Mouse (Mus musculus): ENCODE results near the gene Lypd6b. TPM values are rescaled to one million over a fixed set of nuclear protein-coding genes. Genes with fewer than 3 reads are reported as not detected.

Gene Lypd6b
- polyA plus RNA-seq, 1 experiment from 2014 or later: not detected

- no peak overlapping the region for H3K4me3 ChIP-seq (replicated peaks)
These were observed 165.3 kb downstream of the Lypd6b start for GRCm38 (mm10) chr2:49952632-49953293.

GRCm38 (mm10) chr2:49957449-49957848 lies 170.0 kb downstream of the Lypd6b start:
- Histone ChIP-seq H3K27ac (replicated peaks) (no peak overlapping the region), H3K4me1 (replicated peaks) (no peaks in the 10 kb centered on the region), H3K9me3 (replicated peaks) (no peaks in the 10 kb centered on the region), H3K4me2 (no peak overlapping the region), H3K4me3 (replicated peaks) (no peak overlapping the region), H3K9ac (no peak overlapping the region), H3K36me3 (replicated peaks) (no peaks in the 10 kb centered on the region), H3K27me3 (no peaks in the 10 kb centered on the region)
- no peak for ATAC-seq (ENCODE audit: insufficient read depth)
- WGBS (ENCODE audit: insufficient replicate concordance): 69% methylated on average over 2 of the region's 2 CpGs

More at GRCm38 (mm10) chr2:49952632-49953293, 165.3 kb downstream of the Lypd6b start:
- Histone ChIP-seq H3K4me2 (no peak overlapping the region), H3K4me1 (replicated peaks) (no peaks in the 10 kb centered on the region), H3K36me3 (replicated peaks) (no peaks in the 10 kb centered on the region), H3K9ac (no peak overlapping the region), H3K27me3 (no peaks in the 10 kb centered on the region), H3K9me3 (replicated peaks) (no peaks in the 10 kb centered on the region), H3K27ac (replicated peaks) (no peak overlapping the region)
- no peak for ATAC-seq (ENCODE audit: insufficient read depth)
- 54% methylated on average over 6 of the region's 6 CpGs for WGBS (ENCODE audit: insufficient replicate concordance)

- H3K27me3 ChIP-seq: no peaks in the 10 kb centered on the region
- no peak overlapping the region for H3K4me3 ChIP-seq (replicated peaks)
- WGBS (ENCODE audit: insufficient replicate concordance): 59% methylated on average over 2 of the region's 2 CpGs
- no peaks in the 10 kb centered on the region for H3K4me1 ChIP-seq (replicated peaks)
- no peaks in the 10 kb centered on the region for H3K9me3 ChIP-seq (replicated peaks)
- no peak overlapping the region for H3K4me2 ChIP-seq
- no peak for ATAC-seq (ENCODE audit: insufficient read depth)
- H3K9ac ChIP-seq: no peak overlapping the region
- H3K27ac ChIP-seq (replicated peaks): no peak overlapping the region
- H3K36me3 ChIP-seq (replicated peaks): no peaks in the 10 kb centered on the region
These were observed 174.5 kb downstream of the Lypd6b start for GRCm38 (mm10) chr2:49961991-49962390.

DNA sequence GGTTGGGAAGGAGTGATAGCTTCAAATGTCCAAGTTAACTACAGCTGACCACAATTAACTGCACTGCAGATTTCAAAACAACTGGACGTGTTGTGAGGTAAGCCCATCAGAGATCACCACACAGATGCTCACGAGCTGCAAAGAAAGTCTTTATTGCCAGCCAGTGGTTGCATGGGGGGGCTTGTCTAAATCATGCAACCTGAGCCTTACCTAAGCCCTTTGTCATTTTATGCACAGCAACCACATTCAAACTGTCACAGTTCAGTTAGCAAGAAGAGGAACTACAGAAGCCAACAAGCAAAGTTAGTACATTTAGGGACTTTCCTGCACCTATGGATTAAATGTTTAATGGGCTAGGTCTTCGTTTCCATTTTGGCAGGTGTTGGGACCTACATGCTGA lies 177.4 kb downstream of the Lypd6b start:
- WGBS (ENCODE audit: insufficient replicate concordance): 37% methylated on average over 3 of the region's 3 CpGs
- H3K27ac ChIP-seq (replicated peaks): no peak overlapping the region
- no peaks in the 10 kb centered on the region for H3K27me3 ChIP-seq
- H3K9ac ChIP-seq: no peak overlapping the region
- ATAC-seq (ENCODE audit: insufficient read depth): no peak
- no peak overlapping the region for H3K4me2 ChIP-seq
- H3K4me3 ChIP-seq (replicated peaks): no peak overlapping the region
- H3K9me3 ChIP-seq (replicated peaks): no peaks in the 10 kb centered on the region
- H3K4me1 ChIP-seq (replicated peaks): no peaks in the 10 kb centered on the region
- no peaks in the 10 kb centered on the region for H3K36me3 ChIP-seq (replicated peaks)

DNA sequence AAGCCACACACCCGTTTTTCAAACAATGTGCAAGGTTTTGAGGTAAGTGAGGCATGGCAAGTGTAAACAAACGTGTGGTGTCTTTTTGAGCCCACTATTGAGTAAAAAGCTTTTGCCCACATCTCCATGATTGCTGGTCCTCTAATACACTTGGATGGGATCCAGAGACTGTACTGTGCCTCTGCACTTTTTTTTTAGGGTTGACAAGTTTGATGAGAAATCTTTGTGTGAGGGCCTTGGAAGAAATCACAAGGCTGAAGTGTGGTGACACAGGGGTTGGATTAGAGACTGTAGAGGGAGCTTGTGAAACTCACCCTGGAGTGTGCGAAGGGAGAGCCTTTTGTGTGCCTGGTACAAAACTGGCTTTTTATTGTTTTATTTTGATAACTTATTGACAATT lies 180.3 kb downstream of the Lypd6b start:
- no peaks in the 10 kb centered on the region for H3K4me1 ChIP-seq (replicated peaks)
- H3K9ac ChIP-seq: no peak overlapping the region
- no peak overlapping the region for H3K4me3 ChIP-seq (replicated peaks)
- ATAC-seq (ENCODE audit: insufficient read depth): no peak
- H3K4me2 ChIP-seq: no peak overlapping the region
- H3K27me3 ChIP-seq: no peaks in the 10 kb centered on the region
- 41% methylated on average over 3 of the region's 3 CpGs for WGBS (ENCODE audit: insufficient replicate concordance)
- H3K27ac ChIP-seq (replicated peaks): no peak overlapping the region
- no peaks in the 10 kb centered on the region for H3K36me3 ChIP-seq (replicated peaks)
- H3K9me3 ChIP-seq (replicated peaks): no peaks in the 10 kb centered on the region

DNA sequence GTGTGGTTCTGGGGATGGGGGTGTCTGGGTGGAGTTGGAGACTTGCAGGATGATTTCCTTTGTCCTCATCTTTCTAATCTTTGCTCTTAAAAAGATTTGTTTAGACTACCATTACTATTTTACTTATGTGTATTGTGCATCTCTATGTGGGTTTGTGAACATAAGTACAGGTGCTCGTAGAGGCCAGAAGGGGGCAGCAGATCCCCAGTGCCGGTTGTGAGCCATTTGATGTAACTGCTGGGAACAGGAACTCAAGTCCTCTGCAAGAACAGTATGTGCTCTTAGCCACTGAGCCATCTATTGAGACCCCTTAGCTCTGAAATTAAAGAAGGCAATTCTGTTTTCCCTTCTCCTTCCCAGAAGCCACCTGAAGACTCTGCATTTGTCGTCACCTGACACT lies 183.5 kb downstream of the Lypd6b start:
- H3K36me3 ChIP-seq (replicated peaks): no peaks in the 10 kb centered on the region
- H3K4me1 ChIP-seq (replicated peaks): no peaks in the 10 kb centered on the region
- H3K27ac ChIP-seq (replicated peaks): no peak overlapping the region
- no peaks in the 10 kb centered on the region for H3K9me3 ChIP-seq (replicated peaks)
- H3K4me2 ChIP-seq: no peak overlapping the region
- H3K27me3 ChIP-seq: no peaks in the 10 kb centered on the region
- no peak overlapping the region for H3K9ac ChIP-seq
- H3K4me3 ChIP-seq (replicated peaks): no peak overlapping the region
- 66% methylated on average over 3 of the region's 3 CpGs for WGBS (ENCODE audit: insufficient replicate concordance)
- ATAC-seq (ENCODE audit: insufficient read depth): no peak

DNA sequence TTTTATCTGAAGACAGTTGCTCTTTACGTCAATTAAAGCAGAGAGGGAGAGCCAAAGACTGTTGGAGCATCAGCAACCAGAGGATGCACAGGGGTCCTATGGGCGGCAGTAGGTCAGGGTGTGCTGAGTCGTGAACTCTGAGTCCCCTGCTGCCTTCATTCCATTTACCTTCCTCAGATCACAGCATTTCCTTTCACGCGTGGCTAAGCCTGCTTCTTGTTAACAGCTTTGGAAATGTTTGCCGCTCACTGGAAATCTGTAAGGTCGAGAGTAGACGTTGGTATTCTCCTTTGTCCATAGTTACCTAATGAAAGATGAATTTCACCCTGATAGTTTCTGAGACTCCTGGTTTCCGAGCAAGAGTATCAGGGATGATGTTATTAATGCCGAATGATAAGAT lies 191.1 kb downstream of the Lypd6b start:
- no peak overlapping the region for H3K27ac ChIP-seq (replicated peaks)
- H3K36me3 ChIP-seq (replicated peaks): no peaks in the 10 kb centered on the region
- ATAC-seq (ENCODE audit: insufficient read depth): no peak
- H3K4me2 ChIP-seq: no peak overlapping the region
- no peak overlapping the region for H3K4me3 ChIP-seq (replicated peaks)
- 68% methylated on average over 10 of the region's 10 CpGs for WGBS (ENCODE audit: insufficient replicate concordance)
- H3K9me3 ChIP-seq (replicated peaks): no peaks in the 10 kb centered on the region
- no peaks in the 10 kb centered on the region for H3K27me3 ChIP-seq
- no peak overlapping the region for H3K9ac ChIP-seq
- H3K4me1 ChIP-seq (replicated peaks): no peaks in the 10 kb centered on the region

- H3K27ac ChIP-seq (replicated peaks): no peak overlapping the region
- no peak overlapping the region for H3K9ac ChIP-seq
- no peaks in the 10 kb centered on the region for H3K9me3 ChIP-seq (replicated peaks)
- no peaks in the 10 kb centered on the region for H3K36me3 ChIP-seq (replicated peaks)
- H3K4me2 ChIP-seq: no peak overlapping the region
- H3K4me3 ChIP-seq (replicated peaks): no peak overlapping the region
- no peaks in the 10 kb centered on the region for H3K4me1 ChIP-seq (replicated peaks)
- WGBS (ENCODE audit: insufficient replicate concordance): 54% methylated on average over 3 of the region's 3 CpGs
- H3K27me3 ChIP-seq: no peaks in the 10 kb centered on the region
- ATAC-seq (ENCODE audit: insufficient read depth): no peak
These were observed 192.5 kb downstream of the Lypd6b start for GRCm38 (mm10) chr2:49979991-49980390.

DNA sequence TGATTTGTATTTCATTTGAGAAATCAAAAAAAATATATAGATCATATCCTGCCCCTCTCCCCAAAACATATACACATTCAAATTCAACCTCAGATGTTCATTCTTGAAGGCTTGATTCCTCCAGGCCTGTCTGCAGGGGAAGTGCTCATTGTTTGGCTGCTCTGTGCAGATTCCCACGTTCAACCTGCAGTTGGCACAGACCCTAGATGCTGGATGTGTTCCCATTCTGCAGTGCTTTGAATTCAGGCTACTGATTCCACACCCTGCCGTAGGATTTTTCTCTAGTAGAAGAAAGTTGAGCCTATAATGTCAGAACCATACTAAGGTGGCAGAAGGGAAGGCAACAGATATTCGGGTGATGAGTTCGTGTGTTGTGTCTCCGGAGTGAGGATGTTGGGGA lies 195.5 kb downstream of the Lypd6b start:
- H3K27me3 ChIP-seq: no peaks in the 10 kb centered on the region
- H3K4me2 ChIP-seq: no peak overlapping the region
- no peak overlapping the region for H3K9ac ChIP-seq
- H3K4me1 ChIP-seq (replicated peaks): no peaks in the 10 kb centered on the region
- no peaks in the 10 kb centered on the region for H3K36me3 ChIP-seq (replicated peaks)
- no peak for ATAC-seq (ENCODE audit: insufficient read depth)
- no peak overlapping the region for H3K4me3 ChIP-seq (replicated peaks)
- H3K27ac ChIP-seq (replicated peaks): no peak overlapping the region
- 56% methylated on average over 5 of the region's 5 CpGs for WGBS (ENCODE audit: insufficient replicate concordance)
- no peaks in the 10 kb centered on the region for H3K9me3 ChIP-seq (replicated peaks)

DNA sequence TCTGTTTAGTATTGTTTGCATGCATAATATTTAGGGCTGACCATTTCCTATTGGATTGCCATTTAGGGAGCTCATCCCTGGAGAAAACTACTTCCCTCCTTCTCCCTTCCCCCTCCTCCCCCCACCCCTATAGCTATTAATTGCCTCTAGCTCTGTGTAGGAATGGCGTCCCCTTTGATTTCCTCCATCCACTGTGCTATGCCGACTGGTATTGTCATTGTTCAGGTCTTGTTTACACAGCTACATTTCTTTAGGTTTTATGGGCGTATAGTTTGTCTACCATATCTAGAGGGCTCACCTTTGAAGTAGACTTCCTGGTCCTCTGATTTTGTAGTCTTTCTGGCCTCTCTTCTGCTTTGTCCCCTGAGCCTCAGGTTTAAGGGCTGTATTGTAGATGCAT lies 197.3 kb downstream of the Lypd6b start:
- H3K4me1 ChIP-seq (replicated peaks): no peaks in the 10 kb centered on the region
- no peaks in the 10 kb centered on the region for H3K27me3 ChIP-seq
- H3K9me3 ChIP-seq (replicated peaks): no peaks in the 10 kb centered on the region
- 30% methylated on average over 3 of the region's 3 CpGs for WGBS (ENCODE audit: insufficient replicate concordance)
- no peak overlapping the region for H3K4me2 ChIP-seq
- no peak overlapping the region for H3K9ac ChIP-seq
- H3K36me3 ChIP-seq (replicated peaks): no peaks in the 10 kb centered on the region
- H3K4me3 ChIP-seq (replicated peaks): no peak overlapping the region
- no peak overlapping the region for H3K27ac ChIP-seq (replicated peaks)
- ATAC-seq (ENCODE audit: insufficient read depth): no peak

DNA sequence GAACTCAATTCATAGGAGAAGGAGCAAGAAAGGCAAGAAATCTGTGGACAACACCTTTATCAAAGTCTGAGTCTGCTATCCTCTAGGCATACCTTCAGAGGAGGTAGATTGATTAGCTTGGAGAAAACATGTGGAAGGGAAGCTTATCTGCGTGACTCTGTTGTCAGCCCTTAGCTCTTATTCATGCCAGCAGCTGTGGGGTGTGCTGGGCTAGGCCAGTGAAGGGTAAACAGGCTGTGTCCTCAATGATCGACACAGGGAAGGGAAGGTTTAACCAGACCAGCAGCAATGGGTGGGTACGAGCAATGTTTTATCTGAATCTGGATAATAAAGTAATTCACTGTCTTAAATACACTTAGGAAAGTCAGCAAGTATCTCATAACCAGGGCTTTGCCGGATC lies 208.4 kb downstream of the Lypd6b start:
- 59% methylated on average over 4 of the region's 4 CpGs for WGBS (ENCODE audit: insufficient replicate concordance)
- Histone ChIP-seq H3K27me3 (no peaks in the 10 kb centered on the region), H3K36me3 (replicated peaks) (no peaks in the 10 kb centered on the region), H3K9ac (no peak overlapping the region), H3K4me2 (no peak overlapping the region), H3K9me3 (replicated peaks) (no peaks in the 10 kb centered on the region), H3K4me1 (replicated peaks) (no peaks in the 10 kb centered on the region), H3K4me3 (replicated peaks) (no peak overlapping the region), H3K27ac (replicated peaks) (no peak overlapping the region)
- ATAC-seq (ENCODE audit: insufficient read depth): no peak

DNA sequence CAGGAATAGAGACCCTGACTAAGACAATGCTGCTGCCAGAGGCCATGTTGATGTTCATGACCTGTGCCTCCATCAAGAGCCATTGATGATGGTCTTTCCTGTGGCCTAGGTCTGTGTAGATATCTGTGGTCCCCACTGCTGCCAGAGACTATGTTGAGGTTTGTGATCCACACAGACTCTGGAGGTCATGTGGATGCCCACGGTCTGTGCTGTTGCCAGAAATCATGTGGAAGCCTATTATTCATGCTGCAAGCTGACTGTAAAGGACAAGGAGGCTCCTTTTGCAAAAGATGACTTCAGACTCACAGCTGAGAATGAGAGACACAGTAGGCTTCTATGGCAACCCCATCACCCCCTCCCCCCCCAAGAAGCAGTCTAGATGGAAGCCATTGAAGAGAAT lies 209.7 kb downstream of the Lypd6b start:
- no peaks in the 10 kb centered on the region for H3K4me1 ChIP-seq (replicated peaks)
- H3K27me3 ChIP-seq: no peaks in the 10 kb centered on the region
- no peak overlapping the region for H3K4me2 ChIP-seq
- WGBS (ENCODE audit: insufficient replicate concordance): 49% methylated on average over 1 of the region's 1 CpGs
- H3K9me3 ChIP-seq (replicated peaks): no peaks in the 10 kb centered on the region
- H3K9ac ChIP-seq: no peak overlapping the region
- no peak overlapping the region for H3K4me3 ChIP-seq (replicated peaks)
- ATAC-seq (ENCODE audit: insufficient read depth): no peak
- H3K27ac ChIP-seq (replicated peaks): no peak overlapping the region
- H3K36me3 ChIP-seq (replicated peaks): no peaks in the 10 kb centered on the region
